Mouse (Mus musculus) midbrain, embryonic 13.5 days (tissue): ENCODE measurements around the gene Chat. TPM values are rescaled to one million over a fixed set of nuclear protein-coding genes. Genes with fewer than 3 reads are reported as not detected.

ENCODE experiments used
- ATAC-seq: fragments of 200-750 bp; cut with Nextera tagmentation; 2 replicates; pipeline ENCODE4 v1.8.0; 2017; ENCODE audit warnings: mild to moderate bottlenecking, moderate TSS enrichment, moderate library complexity
- H3K27ac ChIP-seq: fragments of 300-500 bp; sonication (generic); 2 replicates; pipeline ENCODE4 v1.5.1; 2015; ENCODE audit warnings: inconsistent platforms, mild to moderate bottlenecking, moderate library complexity
- H3K27me3 ChIP-seq: fragments of 300-500 bp; sonication (generic); 2 replicates; pipeline ENCODE4 v1.6.1; 2015; ENCODE audit warnings: mild to moderate bottlenecking, inconsistent platforms
- H3K36me3 ChIP-seq: fragments of 300-500 bp; sonication (generic); 2 replicates; pipeline ENCODE4 v1.6.1; 2015; ENCODE audit warnings: mild to moderate bottlenecking, inconsistent platforms
- H3K4me1 ChIP-seq: fragments of 300-500 bp; sonication (generic); replicated peaks from 2 replicates; pipeline ENCODE4 v1.6.1; 2015; ENCODE audit warnings: inconsistent platforms
- H3K4me2 ChIP-seq: fragments of 300-500 bp; sonication (generic); replicated peaks from 2 replicates; pipeline ENCODE4 v1.6.1; 2015; ENCODE audit warnings: moderate library complexity, mild to moderate bottlenecking, inconsistent platforms
- H3K4me3 ChIP-seq: fragments of 300-500 bp; sonication (generic); replicated peaks from 2 replicates; pipeline ENCODE4 v1.5.1; 2015; ENCODE audit warnings: mild to moderate bottlenecking, inconsistent platforms
- H3K9ac ChIP-seq: fragments of 300-500 bp; sonication (generic); replicated peaks from 2 replicates; pipeline ENCODE4 v1.6.1; 2015; ENCODE audit warnings: mild to moderate bottlenecking, inconsistent platforms
- H3K9me3 ChIP-seq: fragments of 300-500 bp; sonication (generic); 2 replicates; pipeline ENCODE4 v1.6.1; 2016; ENCODE audit warnings: mild to moderate bottlenecking, inconsistent platforms
- WGBS: fragments of 180-500 bp; shearing (Covaris S2); methylation state at CpG from one replicate; pipeline ENCODE4 v1.1.7; 2015; 5-methylcytosine and 5-hydroxymethylcytosine counted together
- polyA plus RNA-seq: library from polyadenylated mRNA; unstranded; fragments of >200 nt; fragmentation: Nextera tagmentation; extraction: Ambion mirVana; gene quantifications from 2 replicates; pipeline ENCODE4 v1.2.1, GENCODE M21; 2015

Chat gene
- polyA plus RNA-seq, 1 experiment from 2014 or later = 0.44 TPM

GRCm38 (mm10) chr14:32380099-32380480 lies 85.7 kb downstream of the Chat start:
- H3K9me3 ChIP-seq = no peaks in the 10 kb centered on the region
- ATAC-seq = no peak
- no peak overlapping the region for H3K9ac ChIP-seq
- H3K36me3 ChIP-seq = no peaks in the 10 kb centered on the region
- no peak overlapping the region for H3K4me3 ChIP-seq
- peaks cover 15% of the 10 kb centered on the region; the same call in 1 of the 2 replicates for H3K27me3 ChIP-seq
- peak overlapping the region; percentile 26; the same call in 1 of the 2 replicates for H3K4me2 ChIP-seq
- WGBS = 41% methylated on average over 3 of the region's 3 CpGs
- H3K4me1 ChIP-seq = peaks cover 25% of the 10 kb centered on the region
- H3K27ac ChIP-seq = no peak overlapping the region

- 0 out of 2 replicates have a peak overlapping the region, but pooled peaks have one; percentile 0 for H3K4me3 ChIP-seq
- H3K9me3 ChIP-seq = no peaks in the 10 kb centered on the region
- H3K4me1 ChIP-seq = peaks cover 25% of the 10 kb centered on the region
- H3K36me3 ChIP-seq = no peaks in the 10 kb centered on the region
- peaks cover 15% of the 10 kb centered on the region; the same call in 1 of the 2 replicates for H3K27me3 ChIP-seq
- H3K4me2 ChIP-seq = peak overlapping the region; percentile 26
- no peak for ATAC-seq
- WGBS = 8% methylated on average over 22 of the region's 22 CpGs
- 0 out of 2 replicates have a peak overlapping the region, but pooled peaks have one; percentile 25 for H3K9ac ChIP-seq
- no peak overlapping the region for H3K27ac ChIP-seq
Measured at GRCm38 (mm10) chr14:32379395-32380098, 86.2 kb downstream of the Chat start.

GRCm38 (mm10) chr14:32372510-32372909 lies 93.3 kb downstream of the Chat start:
- H3K9ac ChIP-seq = no peak overlapping the region

GRCm38 (mm10) chr14:32369756-32370155 lies 96.0 kb downstream of the Chat start:
- no peaks in the 10 kb centered on the region for H3K4me1 ChIP-seq
- no peaks in the 10 kb centered on the region for H3K27me3 ChIP-seq
- WGBS = 79% methylated on average over 7 of the region's 7 CpGs
- H3K9me3 ChIP-seq = no peaks in the 10 kb centered on the region
- no peak for ATAC-seq
- no peak overlapping the region for H3K27ac ChIP-seq
- H3K36me3 ChIP-seq = no peaks in the 10 kb centered on the region
- H3K4me3 ChIP-seq = no peak overlapping the region
- no peak overlapping the region for H3K4me2 ChIP-seq
- H3K9ac ChIP-seq = no peak overlapping the region

More at GRCm38 (mm10) chr14:32372510-32372909, 93.3 kb downstream of the Chat start:
- Histone ChIP-seq H3K4me3 (no peak overlapping the region), H3K4me1 (no peaks in the 10 kb centered on the region), H3K27ac (no peak overlapping the region), H3K9me3 (no peaks in the 10 kb centered on the region), H3K36me3 (no peaks in the 10 kb centered on the region), H3K4me2 (no peak overlapping the region), H3K27me3 (no peaks in the 10 kb centered on the region)
- ATAC-seq = no peak
- 91% methylated on average over 2 of the region's 2 CpGs for WGBS

GRCm38 (mm10) chr14:32364359-32364758 lies 101.4 kb downstream of the Chat start:
- Histone ChIP-seq H3K9ac (no peak overlapping the region), H3K9me3 (no peaks in the 10 kb centered on the region), H3K27ac (no peak overlapping the region), H3K4me3 (no peak overlapping the region), H3K36me3 (no peaks in the 10 kb centered on the region), H3K4me1 (no peaks in the 10 kb centered on the region), H3K4me2 (no peak overlapping the region), H3K27me3 (no peaks in the 10 kb centered on the region)
- WGBS = 50% methylated on average over 7 of the region's 7 CpGs
- ATAC-seq = no peak

Other genes with a start within 250 kb of the Chat start
- 25.9 and 29.6 TPM in 2 replicates for gene Ogdhl, start 144.0 kb downstream of the Chat start, polyA plus RNA-seq
- 0.32 TPM in 1 of 2 replicates, not detected in the other for gene 1700024G13Rik, start 77.6 kb downstream of the Chat start, polyA plus RNA-seq
- 1.4 and 1.5 TPM in 2 replicates for gene Slc18a3, start 1.1 kb downstream of the Chat start, polyA plus RNA-seq
- gene Ercc6, start 47.5 kb upstream of the Chat start, polyA plus RNA-seq = 32.4 and 33.8 TPM in 2 replicates
- gene Prrxl1, start 133.4 kb upstream of the Chat start, polyA plus RNA-seq = 5.7 TPM in 2 replicates
- not detected in 2 replicates for gene 3425401B19Rik, start 219.3 kb upstream of the Chat start, polyA plus RNA-seq